In genomic region chr11:51782721-51783120, GRCm38 (mm10) we compare ENCODE assay signal across 28 mouse cellular contexts.
"Had no signal": no experiment of that assay in that cellular context is flagged by ENCODE, and none has a peak within 500 bp of the region (broad histone marks: within the 10 kb centered on the region; RNA-seq: fewer than 3 reads in every experiment).

No protein-coding gene starts in this region.

- H3K27ac ChIP-seq: heart, embryonic 15.5 days; hindbrain, embryonic 10.5 days; hindbrain, embryonic 12.5 days; hindbrain, embryonic 13.5 days; hindbrain, embryonic 14.5 days; hindbrain, embryonic 15.5 days; hindbrain, postnatal 0 days; intestine, embryonic 15.5 days; kidney, embryonic 15.5 days; kidney, postnatal 0 days; layer of hippocampus, adult 2 months; left cerebral cortex, adult 2 months had no signal

- H3K4me3 ChIP-seq: heart, embryonic 15.5 days; hindbrain, embryonic 10.5 days; hindbrain, embryonic 12.5 days; hindbrain, embryonic 13.5 days; hindbrain, embryonic 15.5 days; intestine, embryonic 15.5 days; kidney, embryonic 15.5 days; layer of hippocampus, adult 2 months; left cerebral cortex, adult 2 months had no signal

- DNase-seq: heart, postnatal 10 days; heart, postnatal 14 days; heart, postnatal 36 days; heart, postnatal 4 days; kidney, adult 11 months; kidney, adult 18-20 months; kidney, adult 2 months; kidney, adult 8-10 months; kidney, adult 9 months; kidney, postnatal 10 days; kidney, postnatal 14 days; kidney, postnatal 25 days; kidney, postnatal 36 days; kidney, postnatal 4 days; layer of hippocampus, adult 9-11 months; layer of hippocampus, postnatal 36 days had no signal
